Mouse (Mus musculus) G1E (cell line): Measurements from ENCODE around the gene Slc24a5.

Experiments
- CTCF ChIP-seq: IDR thresholded peaks from 2 replicates; pipeline ENCODE4 v1.5.1; 2012; ENCODE audit warnings: low read depth, low read length, inconsistent platforms, mixed read lengths
- GATA1 ChIP-seq: IDR thresholded peaks from 2 replicates; pipeline ENCODE4 v1.6.1; 2012; ENCODE audit warnings: borderline replicate concordance, low read length, inconsistent platforms, mixed read lengths
- GATA2 ChIP-seq: IDR thresholded peaks from 2 replicates; pipeline ENCODE4 v1.6.1; 2012; ENCODE audit warnings: low read depth, low read length, inconsistent platforms, borderline replicate concordance
- POLR2AphosphoS5 ChIP-seq: IDR thresholded peaks from 2 replicates; pipeline ENCODE4 v1.6.1; 2012; ENCODE audit warnings: low read depth, low read length, inconsistent platforms; ENCODE audit not compliant: insufficient replicate concordance
- TAL1 ChIP-seq: conservative IDR thresholded peaks from 2 replicates; pipeline ENCODE4 v1.6.1; 2012; ENCODE audit warnings: low read depth, low read length, inconsistent platforms, mixed read lengths

GRCm38 (mm10) chr2:125026358-125027000 lies 41.4 kb upstream of the Slc24a5 start:
- no peak for TF ChIP-seq CTCF
- no peak for TF ChIP-seq GATA1
- no peak for TF ChIP-seq GATA2
- no peak for TF ChIP-seq POLR2AphosphoS5
- TF ChIP-seq TAL1, result no peak
